Mouse (Mus musculus): ENCODE data around the gene Olfr532.
"Not testable (repeated sequence)": the region's sequence is repeated elsewhere in the genome, so short reads cannot be mapped to it uniquely, and the experiment has no call there.

Gene Olfr532

DNA sequence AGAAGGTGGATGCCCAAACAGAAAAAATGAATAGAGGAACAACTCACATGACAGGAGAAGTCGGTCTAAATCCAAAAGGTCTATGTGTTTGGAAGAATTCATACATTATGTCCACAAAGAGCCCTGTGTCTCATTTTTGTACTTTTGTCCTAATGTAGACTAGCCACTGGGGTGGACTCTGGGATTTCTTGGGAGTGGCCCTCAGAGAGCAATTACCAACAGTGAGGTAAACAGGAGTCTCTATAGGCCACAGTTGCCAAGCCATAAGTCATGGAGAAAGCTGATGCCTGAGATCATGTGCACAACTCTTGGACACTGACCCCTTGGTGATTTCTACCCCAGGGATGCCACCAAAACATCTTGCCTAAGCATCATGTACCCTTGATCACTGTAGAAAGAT is at the start of gene Olfr532:
Gene Olfr532, minus strand, starts transcription at position 101 of the 400 bp plus-strand sequence.
- no peak for DNase-seq

DNA sequence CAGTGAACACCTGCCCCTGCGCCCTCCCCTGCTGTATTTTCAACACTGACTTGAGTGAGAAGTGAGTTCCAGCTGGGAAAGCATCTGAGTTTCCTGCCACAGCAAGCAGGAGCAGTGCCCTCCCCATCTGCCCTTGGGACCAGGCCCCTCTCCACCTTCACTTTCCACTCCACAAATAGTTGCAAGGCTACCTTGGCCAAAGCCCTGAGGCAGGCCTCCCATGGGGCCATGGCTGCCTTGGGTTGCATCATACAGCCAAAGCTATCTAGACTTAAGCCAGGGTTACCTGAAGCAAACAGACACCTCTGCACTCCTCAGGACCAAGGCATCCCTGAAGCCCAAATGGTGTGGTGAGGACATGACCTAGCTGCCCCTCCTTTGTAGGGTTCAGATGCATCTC is 41.6 kb upstream of the Olfr532 start, which contains the start of gene Olfr533:
Gene Olfr533, plus strand, starts transcription at position 301 of the 400 bp plus-strand sequence.
- not testable (repeated sequence) for DNase-seq

DNA sequence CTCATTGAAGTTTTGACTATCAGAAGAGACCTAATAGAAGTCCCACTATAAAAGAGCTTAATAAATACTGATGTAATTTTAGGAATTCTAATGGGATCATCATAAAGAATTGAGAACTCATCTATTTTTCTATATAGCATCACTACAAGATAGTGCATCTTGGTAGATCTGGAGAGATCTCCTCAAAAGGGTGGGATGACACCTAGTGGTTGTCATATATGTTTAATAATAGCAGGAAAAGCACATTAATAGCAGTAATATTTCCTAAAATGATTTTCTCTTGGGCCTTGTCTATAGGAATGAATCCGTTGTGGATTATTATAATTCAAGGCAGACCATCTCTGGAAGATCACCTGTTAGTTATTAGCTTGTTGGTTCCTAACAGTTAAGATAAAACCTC is 21.7 kb upstream of the Olfr532 start:
- no peak for DNase-seq

DNA sequence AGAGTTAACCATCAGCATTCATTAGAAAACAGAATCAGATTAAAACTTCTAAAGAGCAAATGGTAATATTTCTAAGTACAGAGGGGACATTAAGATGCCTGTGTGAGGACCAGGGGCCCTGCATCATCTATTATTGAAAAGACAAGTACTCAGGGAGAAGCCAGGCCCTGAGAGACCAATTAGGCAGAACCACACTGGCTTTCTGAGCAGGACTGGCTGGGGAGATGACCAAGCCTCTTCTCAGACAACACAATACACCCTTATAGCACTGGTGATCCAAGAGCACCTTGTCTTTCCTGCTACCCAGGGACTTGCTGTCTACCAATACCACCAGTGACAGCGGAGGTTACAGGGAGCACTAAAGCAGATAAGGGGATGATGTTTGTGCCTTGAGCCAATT is 18.6 kb downstream of the Olfr532 start, which contains the start of gene Olfr531:
Gene Olfr531, minus strand, starts transcription at position 101 of the 400 bp plus-strand sequence.
- no peak for DNase-seq

DNA sequence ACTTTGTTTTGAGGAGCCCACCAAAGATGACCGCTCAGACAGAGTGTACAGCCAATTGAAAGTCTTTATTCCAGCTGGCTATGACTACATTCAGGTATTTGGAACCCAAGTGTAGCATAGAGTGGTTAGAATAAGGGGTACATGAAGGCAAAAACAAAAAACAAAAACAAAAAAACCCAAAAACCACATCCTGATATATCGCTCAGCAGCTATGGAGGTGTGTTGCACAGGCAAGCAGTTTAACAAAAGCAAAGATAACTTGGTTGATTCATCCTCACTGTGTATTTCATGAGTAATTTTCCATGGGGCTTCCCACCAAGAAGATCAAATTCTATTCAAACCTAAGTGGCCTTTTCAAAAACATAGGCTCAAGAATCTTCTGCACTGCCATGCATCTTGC is 44.5 kb downstream of the Olfr532 start:
- DNase-seq: no peak

DNA sequence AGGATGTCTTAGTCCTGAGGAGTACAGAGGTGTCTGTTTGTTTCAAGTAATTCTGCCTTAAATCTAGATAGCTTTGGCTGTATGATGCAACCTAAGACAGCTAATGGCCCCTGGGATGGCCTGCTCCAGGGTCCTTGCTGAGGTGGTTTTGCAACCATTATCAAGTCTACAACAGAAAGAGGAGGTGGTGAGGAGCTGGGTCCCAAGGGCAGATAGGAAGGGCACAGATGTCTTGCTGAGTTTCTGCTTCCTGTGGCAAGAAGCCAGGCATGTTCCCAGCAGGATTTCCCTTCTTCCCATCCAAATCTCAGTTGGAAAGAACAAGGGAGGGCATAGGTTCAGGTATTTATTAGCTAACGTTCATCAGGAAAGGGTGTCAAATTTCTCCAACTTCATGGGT is 45.2 kb downstream of the Olfr532 start, which contains the start of gene Olfr530:
Gene Olfr530, minus strand, starts transcription at position 101 of the 400 bp plus-strand sequence.
- no peak for DNase-seq

DNA sequence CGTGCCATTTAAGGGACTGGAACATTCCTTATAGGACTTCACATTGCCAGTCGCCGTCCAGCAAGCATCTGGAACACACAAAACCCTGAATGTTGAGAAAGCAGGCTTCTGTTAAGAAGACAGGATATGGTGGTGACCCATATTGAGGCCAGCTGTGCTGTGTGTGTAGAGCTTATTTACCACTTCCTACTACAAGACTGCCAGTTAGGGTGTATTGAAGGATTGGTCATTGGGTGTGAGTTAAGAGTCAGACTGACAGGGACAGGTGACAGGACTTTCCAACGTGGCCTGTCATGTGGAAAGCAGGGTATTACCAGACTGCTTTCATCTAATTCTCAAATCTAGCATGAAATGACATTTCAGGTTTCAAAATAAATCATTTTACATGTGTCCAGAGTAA is 47.1 kb downstream of the Olfr532 start:
- no peak for DNase-seq
